Mouse (Mus musculus) forebrain, embryonic 15.5 days (tissue): ENCODE results near the gene Lbhd1. TPM values are rescaled to one million over a fixed set of nuclear protein-coding genes. Genes with fewer than 3 reads are reported as not detected.

Experiments used
- microRNA-seq: library from miRNA; unstranded; fragments of <30 nt; microRNA quantifications from one replicate; pipeline ENCODE4, GENCODE M21; 2016
- polyA plus RNA-seq: library from polyadenylated mRNA; unstranded; fragments of >200 nt; fragmentation: Nextera tagmentation; extraction: Ambion mirVana; gene quantifications from 2 replicates; pipeline ENCODE4 v1.2.1, GENCODE M21; 2015

Gene Lbhd1
- polyA plus RNA-seq, 1 experiment from 2014 or later: 59.1 TPM

Small RNA genes lying within 50 kb of the gene (microRNA-seq; reads per million reads assigned to microRNA genes)
- not detected for gene Mir5136

Other genes starting within 250 kb of the Lbhd1 start
- gene Chrm1, start 219.9 kb upstream of the Lbhd1 start, polyA plus RNA-seq: 5.1 and 5.4 TPM in 2 replicates
- gene Slc3a2, start 160.4 kb upstream of the Lbhd1 start, polyA plus RNA-seq: 164 and 171 TPM in 2 replicates
- gene Wdr74, start 147.9 kb upstream of the Lbhd1 start, polyA plus RNA-seq: 96.5 and 97.4 TPM in 2 replicates
- gene 1700092M07Rik, start 143.0 kb upstream of the Lbhd1 start, polyA plus RNA-seq: 1.5 and 2.5 TPM in 2 replicates
- gene Stx5a, start 142.3 kb upstream of the Lbhd1 start, polyA plus RNA-seq: 130 and 133 TPM in 2 replicates
- 187 and 192 TPM in 2 replicates for gene Nxf1, start 126.7 kb upstream of the Lbhd1 start, polyA plus RNA-seq
- 249 and 250 TPM in 2 replicates for gene Tmem223, start 112.7 kb upstream of the Lbhd1 start, polyA plus RNA-seq
- 27.4 and 33.9 TPM in 2 replicates for gene Tmem179b, start 109.3 kb upstream of the Lbhd1 start, polyA plus RNA-seq
- gene Taf6l, start 97.3 kb upstream of the Lbhd1 start, polyA plus RNA-seq: 32.2 and 34.1 TPM in 2 replicates
- gene Polr2g, start 85.2 kb upstream of the Lbhd1 start, polyA plus RNA-seq: 162 and 169 TPM in 2 replicates
- 8.3 and 9.6 TPM in 2 replicates for gene Zbtb3, start 81.2 kb upstream of the Lbhd1 start, polyA plus RNA-seq
- gene Ttc9c, start 64.4 kb upstream of the Lbhd1 start, polyA plus RNA-seq: 68.4 and 72.7 TPM in 2 replicates
- gene Hnrnpul2, start 63.7 kb upstream of the Lbhd1 start, polyA plus RNA-seq: 5.9 and 6.1 TPM in 2 replicates
- not detected in 2 replicates for gene AC129217.1, start 54.0 kb upstream of the Lbhd1 start, polyA plus RNA-seq
- 80.7 and 85.2 TPM in 2 replicates for gene Bscl2, start 46.3 kb upstream of the Lbhd1 start, polyA plus RNA-seq
- 272 and 281 TPM in 2 replicates for gene Gng3, start 44.5 kb upstream of the Lbhd1 start, polyA plus RNA-seq
- gene Lrrn4cl, start 33.0 kb upstream of the Lbhd1 start, polyA plus RNA-seq: 0.53 and 0.60 TPM in 2 replicates
- gene Ubxn1, start 12.2 kb upstream of the Lbhd1 start, polyA plus RNA-seq: 178 and 181 TPM in 2 replicates
- gene Uqcc3, start 2.8 kb upstream of the Lbhd1 start, polyA plus RNA-seq: 55.4 and 61.8 TPM in 2 replicates
- not detected in 2 replicates for gene Gm49403, start 198 bp downstream of the Lbhd1 start, polyA plus RNA-seq
- gene 1810009A15Rik, start 5.1 kb downstream of the Lbhd1 start, polyA plus RNA-seq: 53.9 and 55.0 TPM in 2 replicates
- gene Gm49416, start 5.2 kb downstream of the Lbhd1 start, polyA plus RNA-seq: 0.25 TPM in 1 of 2 replicates, not detected in the other
- gene Ints5, start 9.3 kb downstream of the Lbhd1 start, polyA plus RNA-seq: 42.0 and 43.7 TPM in 2 replicates
- 88.1 and 89.6 TPM in 2 replicates for gene Ganab, start 14.3 kb downstream of the Lbhd1 start, polyA plus RNA-seq
- gene B3gat3, start 36.6 kb downstream of the Lbhd1 start, polyA plus RNA-seq: 78.9 and 81.0 TPM in 2 replicates
- 0.87 and 1.5 TPM in 2 replicates for gene Rom1, start 45.6 kb downstream of the Lbhd1 start, polyA plus RNA-seq
- 10.4 and 11.7 TPM in 2 replicates for gene Eml3, start 45.8 kb downstream of the Lbhd1 start, polyA plus RNA-seq
- gene Mta2, start 58.1 kb downstream of the Lbhd1 start, polyA plus RNA-seq: 171 and 175 TPM in 2 replicates
- 34.1 and 34.7 TPM in 2 replicates for gene Tut1, start 70.1 kb downstream of the Lbhd1 start, polyA plus RNA-seq
- 336 and 348 TPM in 2 replicates for gene Eef1g, start 83.3 kb downstream of the Lbhd1 start, polyA plus RNA-seq
- 2.6 and 3.7 TPM in 2 replicates for gene Ahnak, start 105.6 kb downstream of the Lbhd1 start, polyA plus RNA-seq
- gene Scgb1a1, start 204.2 kb downstream of the Lbhd1 start, polyA plus RNA-seq: not detected in 2 replicates